Mouse (Mus musculus) small intestine, adult 2 months (tissue): ENCODE data around the gene Wwp2.

Source experiments
- CTCF ChIP-seq: fragments of 200-500 bp; IDR thresholded peaks from 2 replicates; pipeline ENCODE4 v1.5.1; 2012; ENCODE audit warnings: low read depth, mild to moderate bottlenecking, control low read depth, inconsistent platforms, low read length, moderate library complexity, mixed read lengths; ENCODE audit not compliant: insufficient replicate concordance, insufficient read length; ENCODE audit errors: extremely low read depth
- POLR2A ChIP-seq: fragments of 200-500 bp; IDR thresholded peaks from 2 replicates; pipeline ENCODE4 v1.6.1; 2012; ENCODE audit warnings: low read depth, mild to moderate bottlenecking, control low read depth, inconsistent platforms, low read length, moderate library complexity

DNA sequence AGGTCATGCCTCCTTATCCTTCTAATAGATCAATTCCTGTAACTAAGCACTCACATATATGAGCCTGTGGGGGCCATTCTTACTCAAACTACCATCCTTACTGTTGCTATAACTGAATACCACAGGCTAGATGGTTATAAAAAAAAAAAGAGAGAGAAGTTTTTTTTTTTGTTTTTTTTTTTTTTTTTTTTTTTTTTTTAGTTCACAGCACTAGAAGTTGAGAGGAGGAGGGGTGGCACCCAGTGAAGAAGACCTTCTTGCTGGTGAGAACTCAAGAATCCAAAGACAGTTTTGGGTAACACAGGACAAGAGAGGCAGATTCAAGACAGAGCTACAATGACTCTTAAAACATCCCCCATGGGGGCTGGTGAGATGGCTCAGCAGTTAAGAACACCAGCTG, 40.8 kb upstream of the Wwp2 start:
- no peak for TF ChIP-seq POLR2A
- TF ChIP-seq CTCF: no peak
